Mouse (Mus musculus) embryonic stem cell, embryonic (primary cell): Measurements from ENCODE around the gene Pycard.

Experiments used
- CTCF ChIA-PET, 4 experiments: fragments of 300-600 bp in 2 of 4; fragments of 350-600 bp in 2 of 4; sonication (Branson Sonifier 250); formaldehyde crosslinking; loops; one replicate each; lab custom pipeline; 2022; ENCODE audit warnings: inconsistent platforms in 2 of 4; lab: Charles Lee
- POLR2A ChIA-PET, 4 experiments: fragments of 300-600 bp in 2 of 4; fragments of 350-600 bp in 2 of 4; sonication (Branson Sonifier 250); formaldehyde crosslinking; loops; one replicate each; lab custom pipeline; 2022; ENCODE audit warnings: antibody characterized with exemption in 4 of 4, inconsistent platforms in 1 of 4; lab: Charles Lee

The Pycard gene

GRCm38 (mm10) chr7:127978856-127979255 lies 14.8 kb downstream of the Pycard start:
- CTCF ChIA-PET, result no interaction called here
- POLR2A ChIA-PET, result interaction anchor here (0.6 to 27.8 kb wide), 14 partner anchors 3 to 187 kb away, joined by 3 to 1128 read pairs (median 3); partner anchors contain the start of genes Fus (in 2 of the 4), Pycard (in 2 of the 4), Gm21974 (in 1 of the 4) and Vkorc1 (in 1 of the 4)

- CTCF ChIA-PET, result interaction anchor here in 1 of 4 experiments (0.9 to 1.0 kb wide), 2 partner anchors 9 to 14 kb away, joined by 3 to 4 read pairs; no protein-coding TSS in a partner anchor
- POLR2A ChIA-PET, result interaction anchor here in 3 of 4 experiments (0.7 to 27.8 kb wide), 27 partner anchors 1 to 718 kb away, joined by 3 to 1128 read pairs (median 5); partner anchors contain the start of genes Pycard (in 3 of the 3), Kat8 (in 2 of the 3), Fus (in 1 of the 3) and Prss36 (in 1 of the 3)
Observed at GRCm38 (mm10) chr7:127974413-127974930, 19.2 kb downstream of the Pycard start.

GRCm38 (mm10) chr7:127967922-127968828 lies 25.5 kb downstream of the Pycard start:
- POLR2A ChIA-PET, result interaction anchor here (0.5 to 27.8 kb wide), 158 partner anchors 9 to 1664 kb away, joined by 3 to 1128 read pairs (median 5); partner anchors contain the start of genes 9130023H24Rik (in 3 of the 4), Gm21974 (in 3 of the 4), Kat8 (in 3 of the 4) and Prss36 (in 3 of the 4)
- CTCF ChIA-PET, result interaction anchor here (0.6 to 1.7 kb wide), 8 partner anchors 26 to 278 kb away, joined by 3 to 11 read pairs (median 4); no protein-coding TSS in a partner anchor

GRCm38 (mm10) chr7:127967004-127967921 lies 26.4 kb downstream of the Pycard start, which contains the start of gene Fus:
Gene Fus (plus strand): TSS chr7:127967457.
- ChIA-PET CTCF (interaction anchor here in 3 of 4 experiments (0.5 to 1.7 kb wide), 9 partner anchors 27 to 227 kb away, joined by 3 to 11 read pairs (median 4); no protein-coding TSS in a partner anchor), POLR2A (interaction anchor here (0.6 to 27.8 kb wide), 159 partner anchors 8 to 1093 kb away, joined by 3 to 1128 read pairs (median 5); partner anchors contain the start of genes Kat8 (in 4 of the 4), 9130023H24Rik (in 3 of the 4), Gm21974 (in 3 of the 4) and Prss36 (in 3 of the 4))

- CTCF ChIA-PET, result interaction anchor here (0.5 to 1.5 kb wide), 10 partner anchors 23 to 309 kb away, joined by 3 to 11 read pairs (median 3); no protein-coding TSS in a partner anchor
Observed at GRCm38 (mm10) chr7:127966371-127966918, 27.2 kb downstream of the Pycard start.

GRCm38 (mm10) chr7:127959364-127959763 lies 34.3 kb downstream of the Pycard start:
- POLR2A ChIA-PET, result interaction anchor here in 3 of 4 experiments (0.8 to 3.6 kb wide), 11 partner anchors 9 to 47 kb away, joined by 3 to 39 read pairs (median 4); partner anchors contain the start of genes Fus (in 2 of the 3), Kat8 (in 1 of the 3) and Pycard (in 1 of the 3)
- CTCF ChIA-PET, result interaction anchor here in 1 of 4 experiments (0.7 to 2.2 kb wide), 3 partner anchors 24 to 302 kb away, joined by 3 to 7 read pairs (median 4); no protein-coding TSS in a partner anchor

More at GRCm38 (mm10) chr7:127966371-127966918, 27.2 kb downstream of the Pycard start:
- POLR2A ChIA-PET, result interaction anchor here (0.6 to 27.8 kb wide), 105 partner anchors 7 to 696 kb away, joined by 3 to 1128 read pairs (median 8); partner anchors contain the start of genes Prss36 (in 3 of the 4), Pycard (in 3 of the 4), Setd1a (in 3 of the 4) and 9130023H24Rik (in 2 of the 4)

- POLR2A ChIA-PET, result interaction anchor here (0.5 to 3.1 kb wide), 27 partner anchors 9 to 604 kb away, joined by 3 to 46 read pairs (median 4); partner anchors contain the start of genes Fus (in 3 of the 4), Prss53 (in 1 of the 4) and Pycard (in 1 of the 4)
- CTCF ChIA-PET, result interaction anchor here in 3 of 4 experiments (0.6 to 1.4 kb wide), 7 partner anchors 17 to 278 kb away, joined by 3 to 10 read pairs (median 4); no protein-coding TSS in a partner anchor
Observed at GRCm38 (mm10) chr7:127952864-127953581, 40.6 kb downstream of the Pycard start.

- CTCF ChIA-PET, result interaction anchor here in 3 of 4 experiments (0.6 to 8.3 kb wide), 6 partner anchors 11 to 79 kb away, joined by 3 to 54 read pairs (median 3); no protein-coding TSS in a partner anchor
- POLR2A ChIA-PET, result interaction anchor here (0.6 to 9.5 kb wide), 16 partner anchors 11 to 176 kb away, joined by 3 to 120 read pairs (median 4); partner anchors contain the start of genes Fus (in 3 of the 4) and Kat8 (in 1 of the 4)
Observed at GRCm38 (mm10) chr7:127946470-127947023, 47.1 kb downstream of the Pycard start, which contains the start of gene Prss36. Gene Prss36 (minus strand): TSS chr7:127946725.

GRCm38 (mm10) chr7:127944614-127945013 lies 49.1 kb downstream of the Pycard start:
- CTCF ChIA-PET, result interaction anchor here in 3 of 4 experiments (0.5 to 8.3 kb wide), 7 partner anchors 9 to 254 kb away, joined by 3 to 54 read pairs (median 4); no protein-coding TSS in a partner anchor
- POLR2A ChIA-PET, result interaction anchor here (0.6 to 9.5 kb wide), 36 partner anchors 8 to 691 kb away, joined by 3 to 120 read pairs (median 5); partner anchors contain the start of genes Fus (in 3 of the 4), Kat8 (in 2 of the 4), Ctf1 (in 1 of the 4) and Hsd3b7 (in 1 of the 4)

GRCm38 (mm10) chr7:127942097-127942496 lies 51.6 kb downstream of the Pycard start:
- CTCF ChIA-PET, result interaction anchor here (0.6 to 1.8 kb wide), 14 partner anchors 9 to 822 kb away, joined by 3 to 14 read pairs (median 4); partner anchors contain the start of genes Gm21974 (in 1 of the 4), Kat8 (in 1 of the 4) and Vkorc1 (in 1 of the 4)

More at GRCm38 (mm10) chr7:127942097-127942496, 51.6 kb downstream of the Pycard start:
- POLR2A ChIA-PET, result interaction anchor here (0.6 to 8.8 kb wide), 14 partner anchors 10 to 1642 kb away, joined by 3 to 120 read pairs (median 4); partner anchors contain the start of genes Fus (in 2 of the 4) and Inpp5f (in 1 of the 4)
